In genomic region chr13:54806434-54806976, GRCm38 (mm10) we compare ENCODE assay signal across 24 mouse cellular contexts. TPM values are rescaled to one million over a fixed set of nuclear protein-coding genes. Genes with fewer than 3 reads are reported as not detected.
DNase-seq lines count a peak whose midpoint lies in the region; ATAC-seq and TF ChIP-seq lines count a peak whose summit lies in the region.
"Had no signal": no experiment of that assay in that cellular context is flagged by ENCODE, and none has a peak within 500 bp of the region (broad histone marks: within the 10 kb centered on the region; RNA-seq: fewer than 3 reads in every experiment).

No protein-coding gene starts in this region.

- H3K9ac ChIP-seq in forebrain, embryonic 12.5 days = no peak overlapping the region
- no peak overlapping the region for H3K9ac ChIP-seq in forebrain, embryonic 16.5 days (replicated peaks; ENCODE audit: low read depth, low read length)
- H3K9ac ChIP-seq in embryonic facial prominence, embryonic 11.5 days (replicated peaks; ENCODE audit: low read length) = no peak overlapping the region
- H3K9ac ChIP-seq in hindbrain, postnatal 0 days (replicated peaks; ENCODE audit: low read length) = no peak overlapping the region
- H3K9ac ChIP-seq: liver, embryonic 14.5 days had no signal

- no peak overlapping the region for H3K27ac ChIP-seq in forebrain, embryonic 12.5 days
- H3K27ac ChIP-seq in forebrain, embryonic 16.5 days (ENCODE audit: low read length) = no peak overlapping the region
- no peak overlapping the region for H3K27ac ChIP-seq in embryonic facial prominence, embryonic 11.5 days (replicated peaks; ENCODE audit: low read depth, low read length)
- H3K27ac ChIP-seq in hindbrain, postnatal 0 days = no peak overlapping the region
- H3K27ac ChIP-seq: liver, embryonic 14.5 days had no signal

- H3K4me1 ChIP-seq in forebrain, embryonic 12.5 days = peaks cover 10% of the 10 kb centered on the region
- no peaks in the 10 kb centered on the region for H3K4me1 ChIP-seq in forebrain, embryonic 16.5 days (replicated peaks; ENCODE audit: control insufficient read depth, insufficient read depth, low read length)
- peaks cover 29% of the 10 kb centered on the region for H3K4me1 ChIP-seq in E14TG2a.4 (replicated peaks; ENCODE audit: low read depth, low read length)
- no peaks in the 10 kb centered on the region for H3K4me1 ChIP-seq in embryonic facial prominence, embryonic 11.5 days (ENCODE audit: control insufficient read depth, insufficient read depth, low read length)
- no peaks in the 10 kb centered on the region; the same call in 1 of the 2 replicates for H3K4me1 ChIP-seq in hindbrain, postnatal 0 days (ENCODE audit: insufficient read depth, low read length)

- peaks cover 30% of the 10 kb centered on the region for H3K27me3 ChIP-seq in forebrain, embryonic 12.5 days
- H3K27me3 ChIP-seq in forebrain, embryonic 16.5 days (replicated peaks; ENCODE audit: control insufficient read depth, insufficient read depth, low read length) = no peaks in the 10 kb centered on the region
- peaks cover 33% of the 10 kb centered on the region for H3K27me3 ChIP-seq in E14TG2a.4 (ENCODE audit: insufficient read depth, low read length)
- no peaks in the 10 kb centered on the region; the same call in 1 of the 2 replicates for H3K27me3 ChIP-seq in embryonic facial prominence, embryonic 11.5 days (ENCODE audit: control insufficient read depth, insufficient read depth, low read length)
- H3K27me3 ChIP-seq in hindbrain, postnatal 0 days (ENCODE audit: insufficient read depth, low read length) = no peaks in the 10 kb centered on the region

- WGBS in forebrain, embryonic 12.5 days = 13% methylated on average over 13 of the region's 13 CpGs
- 13% methylated on average over 13 of the region's 13 CpGs for WGBS in forebrain, embryonic 16.5 days
- WGBS in embryonic facial prominence, embryonic 11.5 days = 18% methylated on average over 12 of the region's 13 CpGs
- 23% methylated on average over 13 of the region's 13 CpGs for WGBS in hindbrain, postnatal 0 days

- H3K36me3 ChIP-seq in forebrain, embryonic 12.5 days (replicated peaks) = no peaks in the 10 kb centered on the region
- no peaks in the 10 kb centered on the region for H3K36me3 ChIP-seq in forebrain, embryonic 16.5 days (ENCODE audit: control insufficient read depth, insufficient read depth)
- no peaks in the 10 kb centered on the region for H3K36me3 ChIP-seq in E14TG2a.4 (ENCODE audit: insufficient read depth, low read length)
- H3K36me3 ChIP-seq in embryonic facial prominence, embryonic 11.5 days (replicated peaks; ENCODE audit: control insufficient read depth, insufficient read depth, low read depth, low read length) = no peaks in the 10 kb centered on the region
- H3K36me3 ChIP-seq in hindbrain, postnatal 0 days (ENCODE audit: insufficient read depth, low read length) = no peaks in the 10 kb centered on the region

- no peak overlapping the region for H3K4me3 ChIP-seq in forebrain, embryonic 12.5 days (replicated peaks)
- H3K4me3 ChIP-seq in forebrain, embryonic 16.5 days (replicated peaks; ENCODE audit: low read length) = no peak overlapping the region
- H3K4me3 ChIP-seq in E14TG2a.4 (replicated peaks; ENCODE audit: low read length) = 0 out of 2 replicates have a peak overlapping the region, but pooled peaks have one; percentile 4
- no peak overlapping the region for H3K4me3 ChIP-seq in embryonic facial prominence, embryonic 11.5 days (ENCODE audit: low read depth, low read length)
- H3K4me3 ChIP-seq in hindbrain, postnatal 0 days (ENCODE audit: low read length) = no peak overlapping the region
- H3K4me3 ChIP-seq: erythroblast, embryonic 14.5 days had no signal

- no peak for DNase-seq in embryonic facial prominence, embryonic 11.5 days (ENCODE audit: low spot score)
- no peak for DNase-seq in hindbrain, postnatal 0 days (ENCODE audit: low spot score)
- no peak for DNase-seq in lung, postnatal 14 days
- DNase-seq in cerebellum, postnatal 14 days = no peak
- no peak for DNase-seq in adrenal gland, adult 18-20 months (ENCODE audit: low spot score in 2 of 2)
- DNase-seq: cerebellum, adult 11 months; gastrocnemius, postnatal 14 days; heart, postnatal 10 days; lung, postnatal 10 days; thymus, postnatal 36 days had no signal

- TF ChIP-seq CTCF in E14TG2a.4 (conservative IDR thresholded peaks at IDR 0.05; ENCODE audit: low read length) = no peak
- no peak for TF ChIP-seq CTCF in hindbrain, postnatal 0 days (IDR thresholded peaks at IDR 0.05; ENCODE audit: low read depth)

- ATAC-seq in forebrain, embryonic 12.5 days (ENCODE audit: low FRiP score) = peak; percentile 46; the same call in 1 of the 2 replicates
- no peak for ATAC-seq in forebrain, embryonic 16.5 days
- ATAC-seq in embryonic facial prominence, embryonic 11.5 days (replicated peaks; ENCODE audit: insufficient number of reproducible peaks, low FRiP score, low TSS enrichment, low read depth) = 0 out of 2 replicates have a peak, but pooled peaks have one; percentile 52
- peak; percentile 44; the same call in 1 of the 2 replicates for ATAC-seq in hindbrain, postnatal 0 days
- ATAC-seq: intestine, embryonic 16.5 days; midbrain, embryonic 16.5 days; Patski had no signal

- no peak overlapping the region for H3K4me2 ChIP-seq in forebrain, embryonic 12.5 days
- H3K4me2 ChIP-seq in forebrain, embryonic 16.5 days (ENCODE audit: low read length) = no peak overlapping the region
- no peak overlapping the region for H3K4me2 ChIP-seq in embryonic facial prominence, embryonic 11.5 days (ENCODE audit: low read depth, low read length)
- H3K4me2 ChIP-seq in hindbrain, postnatal 0 days (ENCODE audit: low read depth, low read length) = no peak overlapping the region

- H3K9me3 ChIP-seq in forebrain, embryonic 12.5 days = 0 out of 2 replicates have a peak, but pooled peaks cover 7% of the 10 kb centered on the region
- H3K9me3 ChIP-seq in forebrain, embryonic 16.5 days (ENCODE audit: control insufficient read depth, low read length) = 0 out of 2 replicates have a peak, but pooled peaks cover 2% of the 10 kb centered on the region
- no peaks in the 10 kb centered on the region for H3K9me3 ChIP-seq in E14TG2a.4 (ENCODE audit: low read length)
- H3K9me3 ChIP-seq in embryonic facial prominence, embryonic 11.5 days (replicated peaks; ENCODE audit: control insufficient read depth, low read length) = no peaks in the 10 kb centered on the region
- no peaks in the 10 kb centered on the region for H3K9me3 ChIP-seq in hindbrain, postnatal 0 days (ENCODE audit: low read length)

RNA-seq across cellular contexts. Expression of gene Tspan17, which starts 17.3 kb away (rescaled TPM):
- 12.8 and 14.2 TPM in 2 replicates for polyA plus RNA-seq in forebrain, embryonic 12.5 days (2016; fragmentation: Nextera tagmentation; extraction: Ambion mirVana)
- 18.6 and 29.7 TPM in 2 replicates for polyA plus RNA-seq in forebrain, embryonic 16.5 days (2015; fragmentation: Nextera tagmentation; extraction: Ambion mirVana)
- 6.7 and 8.5 TPM in 2 replicates for polyA plus RNA-seq in embryonic facial prominence, embryonic 11.5 days (2014; fragmentation: Nextera tagmentation; extraction: Ambion mirVana)
- total RNA-seq in hindbrain, postnatal 0 days (2014; rRNA removed) = 53.2 and 60.5 TPM in 2 replicates
- 143 and 153 TPM in 2 replicates for polyA plus RNA-seq in hindbrain, postnatal 0 days (2015; fragmentation: Nextera tagmentation; extraction: Ambion mirVana)
- 10 to 100 TPM; 32.6 to 46.1 TPM for total RNA-seq in adrenal gland, adult 18-20 months (2021)
- polyA plus RNA-seq: erythroblast, embryonic 14.5 days had no signal

RNA-seq across cellular contexts. Expression of gene Eif4e1b, which starts 22.7 kb away (rescaled TPM):
- polyA plus RNA-seq in forebrain, embryonic 12.5 days (2016; fragmentation: Nextera tagmentation; extraction: Ambion mirVana) = not detected in 2 replicates
- polyA plus RNA-seq in forebrain, embryonic 16.5 days (2015; fragmentation: Nextera tagmentation; extraction: Ambion mirVana) = not detected in 2 replicates
- not detected in 2 replicates for polyA plus RNA-seq in embryonic facial prominence, embryonic 11.5 days (2014; fragmentation: Nextera tagmentation; extraction: Ambion mirVana)
- total RNA-seq in hindbrain, postnatal 0 days (2014; rRNA removed) = not detected in 2 replicates
- polyA plus RNA-seq in hindbrain, postnatal 0 days (2015; fragmentation: Nextera tagmentation; extraction: Ambion mirVana) = not detected in 2 replicates
- total RNA-seq in adrenal gland, adult 18-20 months (2021) = not detected
- total RNA-seq: CH12.LX; common myeloid progenitor, adult 5-6 weeks; gastrocnemius, postnatal 14 days; heart, adult 8-10 months; heart, postnatal 10 days; neutrophil, adult 5-6 weeks had no signal
- polyA plus RNA-seq: erythroblast, embryonic 14.5 days; intestine, embryonic 16.5 days; limb, embryonic 11.5 days; liver, embryonic 14.5 days; midbrain, embryonic 16.5 days; Patski; spleen, adult 2 months had no signal

RNA-seq across cellular contexts. Expression of gene Sncb, which starts 40.1 kb away (rescaled TPM):
- polyA plus RNA-seq in forebrain, embryonic 12.5 days (2016; fragmentation: Nextera tagmentation; extraction: Ambion mirVana) = 2.7 and 3.6 TPM in 2 replicates
- polyA plus RNA-seq in forebrain, embryonic 16.5 days (2015; fragmentation: Nextera tagmentation; extraction: Ambion mirVana) = 27.1 and 37.0 TPM in 2 replicates
- 0.36 and 0.46 TPM in 2 replicates for polyA plus RNA-seq in embryonic facial prominence, embryonic 11.5 days (2014; fragmentation: Nextera tagmentation; extraction: Ambion mirVana)
- 96.8 and 111 TPM in 2 replicates for total RNA-seq in hindbrain, postnatal 0 days (2014; rRNA removed)
- 202 and 222 TPM in 2 replicates for polyA plus RNA-seq in hindbrain, postnatal 0 days (2015; fragmentation: Nextera tagmentation; extraction: Ambion mirVana)
- total RNA-seq in adrenal gland, adult 18-20 months (2021) = 1 to 10 TPM; 1.8 to 3.3 TPM
- total RNA-seq: CH12.LX; common myeloid progenitor, adult 5-6 weeks; heart, postnatal 10 days; neutrophil, adult 5-6 weeks had no signal
- polyA plus RNA-seq: erythroblast, embryonic 14.5 days; limb, embryonic 11.5 days; Patski had no signal

RNA-seq across cellular contexts. Expression of gene Gprin1, which starts 56.8 kb away (rescaled TPM):
- polyA plus RNA-seq in forebrain, embryonic 12.5 days (2016; fragmentation: Nextera tagmentation; extraction: Ambion mirVana) = 4.3 and 11.3 TPM in 2 replicates
- polyA plus RNA-seq in forebrain, embryonic 16.5 days (2015; fragmentation: Nextera tagmentation; extraction: Ambion mirVana) = 6.2 and 7.1 TPM in 2 replicates
- polyA plus RNA-seq in embryonic facial prominence, embryonic 11.5 days (2014; fragmentation: Nextera tagmentation; extraction: Ambion mirVana) = 3.0 and 3.4 TPM in 2 replicates
- 146 and 153 TPM in 2 replicates for total RNA-seq in hindbrain, postnatal 0 days (2014; rRNA removed)
- 18.3 and 19.9 TPM in 2 replicates for polyA plus RNA-seq in hindbrain, postnatal 0 days (2015; fragmentation: Nextera tagmentation; extraction: Ambion mirVana)
- 1 to 10 TPM; 2.5 to 3.2 TPM for total RNA-seq in adrenal gland, adult 18-20 months (2021)
- total RNA-seq: CH12.LX; common myeloid progenitor, adult 5-6 weeks; neutrophil, adult 5-6 weeks had no signal
- polyA plus RNA-seq: erythroblast, embryonic 14.5 days had no signal
